Mouse (Mus musculus) lung, postnatal 0 days (tissue): ENCODE data around the gene 4930426L09Rik. TPM values are rescaled to one million over a fixed set of nuclear protein-coding genes. Genes with fewer than 3 reads are reported as not detected.
"Not testable (repeated sequence)": the region's sequence is repeated elsewhere in the genome, so short reads cannot be mapped to it uniquely, and the experiment has no call there.

ENCODE experiments used
- ATAC-seq: fragments of 200-750 bp; cut with Nextera tagmentation; 2 replicates; pipeline ENCODE4 v1.8.0; 2017; ENCODE audit warnings: moderate library complexity
- DNase-seq: peaks from one replicate; pipeline ENCODE4 v3.0.0-alpha.2; 2016; ENCODE audit warnings: low spot score
- H3K27ac ChIP-seq: fragments of 300-500 bp; sonication (generic); 2 replicates; pipeline ENCODE4 v1.5.1; 2014; ENCODE audit warnings: antibody characterized with exemption, mild to moderate bottlenecking, low read length, mixed read lengths
- H3K27me3 ChIP-seq: fragments of 300-500 bp; sonication (generic); replicated peaks from 2 replicates; pipeline ENCODE4 v1.6.1; 2014; ENCODE audit warnings: low read length, mixed read lengths; ENCODE audit not compliant: insufficient read depth
- H3K36me3 ChIP-seq: fragments of 300-500 bp; sonication (generic); 2 replicates; pipeline ENCODE4 v1.6.1; 2014; ENCODE audit warnings: low read length, mixed read lengths; ENCODE audit not compliant: insufficient read depth
- H3K4me1 ChIP-seq: fragments of 300-500 bp; sonication (generic); 2 replicates; pipeline ENCODE4 v1.6.1; 2014; ENCODE audit warnings: antibody characterized with exemption, low read depth, low read length, mixed read lengths; ENCODE audit not compliant: insufficient read depth
- H3K4me2 ChIP-seq: fragments of 300-500 bp; sonication (generic); replicated peaks from 2 replicates; pipeline ENCODE4 v1.6.1; 2014; ENCODE audit warnings: low read depth, mild to moderate bottlenecking, low read length, moderate library complexity, mixed read lengths
- H3K4me3 ChIP-seq: fragments of 300-500 bp; sonication (generic); 2 replicates; pipeline ENCODE4 v1.5.1; 2014; ENCODE audit warnings: low read depth, low read length
- H3K9ac ChIP-seq: fragments of 300-500 bp; sonication (generic); replicated peaks from 2 replicates; pipeline ENCODE4 v1.6.1; 2014; ENCODE audit warnings: low read depth, mild to moderate bottlenecking
- H3K9me3 ChIP-seq: fragments of 300-500 bp; sonication (generic); 2 replicates; pipeline ENCODE4 v1.6.1; 2016; ENCODE audit warnings: low read length, mixed read lengths
- CTCF ChIP-seq: IDR thresholded peaks from 2 replicates; pipeline ENCODE4 v1.5.1; 2016; ENCODE audit warnings: antibody characterized with exemption, mild to moderate bottlenecking
- EP300 ChIP-seq: IDR thresholded peaks from 2 replicates; pipeline ENCODE4 v1.6.1; 2016; ENCODE audit warnings: antibody characterized with exemption, mild to moderate bottlenecking, control low read depth
- whole genome bisulfite sequencing: fragments of 180-500 bp; shearing (Covaris S2); extraction: QIAGEN DNeasy Blood & Tissue Kit; methylation state at CpG from one replicate; pipeline ENCODE4 v1.1.7; 2014; 5-methylcytosine and 5-hydroxymethylcytosine counted together
- polyA plus RNA-seq: library from polyadenylated mRNA; unstranded; fragments of >200 nt; fragmentation: Nextera tagmentation; extraction: Ambion mirVana; gene quantifications from 2 replicates; pipeline ENCODE4 v1.2.1, GENCODE M21; 2015

Gene 4930426L09Rik
- polyA plus RNA-seq, 1 experiment from 2014 or later = 0.55 TPM

- H3K27me3 ChIP-seq = no peaks in the 10 kb centered on the region; the same call in none of the 2 replicates
- DNase-seq (peak; percentile 52), ATAC-seq (peak; percentile 65)
- TF ChIP-seq CTCF (no peak), EP300 (no peak)
- H3K36me3 ChIP-seq = no peaks in the 10 kb centered on the region
- peak overlapping the region; percentile 78 for H3K27ac ChIP-seq
- peaks cover 5% of the 10 kb centered on the region; the same call in 1 of the 2 replicates for H3K4me1 ChIP-seq
- peak overlapping the region; percentile 80 for H3K4me3 ChIP-seq
- H3K9me3 ChIP-seq = no peaks in the 10 kb centered on the region
- H3K4me2 ChIP-seq = peak overlapping the region; percentile 95
- 1% methylated on average over 36 of the region's 46 CpGs for WGBS
- H3K9ac ChIP-seq = peak overlapping the region; percentile 65
These were observed 664 bp upstream of the 4930426L09Rik start for GRCm38 (mm10) chr2:18997387-18997971.

GRCm38 (mm10) chr2:18999395-18999794, 1.3 kb downstream of the 4930426L09Rik start:
- no peak overlapping the region for H3K4me2 ChIP-seq
- no peak overlapping the region for H3K9ac ChIP-seq
- no peak overlapping the region for H3K4me3 ChIP-seq
- TF ChIP-seq CTCF (no peak), EP300 (no peak)
- H3K9me3 ChIP-seq = no peaks in the 10 kb centered on the region
- no peaks in the 10 kb centered on the region for H3K36me3 ChIP-seq
- peaks cover 5% of the 10 kb centered on the region; the same call in 1 of the 2 replicates for H3K4me1 ChIP-seq
- H3K27me3 ChIP-seq = no peaks in the 10 kb centered on the region; the same call in none of the 2 replicates
- DNase-seq (no peak), ATAC-seq (no peak)
- 89% methylated on average over 2 of the region's 2 CpGs for WGBS
- no peak overlapping the region for H3K27ac ChIP-seq

GRCm38 (mm10) chr2:19004801-19005200, 6.7 kb downstream of the 4930426L09Rik start:
- WGBS = 65% methylated on average over 10 of the region's 10 CpGs
- Histone ChIP-seq H3K4me3 (no peak overlapping the region), H3K4me1 (no peaks in the 10 kb centered on the region), H3K27me3 (no peaks in the 10 kb centered on the region; the same call in 1 of the 2 replicates), H3K9me3 (no peaks in the 10 kb centered on the region), H3K4me2 (no peak overlapping the region), H3K9ac (no peak overlapping the region), H3K27ac (no peak overlapping the region), H3K36me3 (no peaks in the 10 kb centered on the region)
- peak; percentile 36 for DNase-seq
- peak; percentile 25; the same call in 1 of the 2 replicates for ATAC-seq
- TF ChIP-seq EP300 (no peak), CTCF (no peak)

GRCm38 (mm10) chr2:19006124-19006523, 8.0 kb downstream of the 4930426L09Rik start:
- no peaks in the 10 kb centered on the region for H3K36me3 ChIP-seq
- no peaks in the 10 kb centered on the region for H3K9me3 ChIP-seq
- H3K27me3 ChIP-seq = no peaks in the 10 kb centered on the region
- DNase-seq (no peak), ATAC-seq (no peak)
- 82% methylated on average over 7 of the region's 7 CpGs for WGBS
- H3K4me1 ChIP-seq = no peaks in the 10 kb centered on the region
- TF ChIP-seq EP300 = no peak
- TF ChIP-seq CTCF = no peak
- H3K9ac ChIP-seq = no peak overlapping the region
- H3K4me3 ChIP-seq = no peak overlapping the region
- H3K4me2 ChIP-seq = no peak overlapping the region
- no peak overlapping the region for H3K27ac ChIP-seq

DNA sequence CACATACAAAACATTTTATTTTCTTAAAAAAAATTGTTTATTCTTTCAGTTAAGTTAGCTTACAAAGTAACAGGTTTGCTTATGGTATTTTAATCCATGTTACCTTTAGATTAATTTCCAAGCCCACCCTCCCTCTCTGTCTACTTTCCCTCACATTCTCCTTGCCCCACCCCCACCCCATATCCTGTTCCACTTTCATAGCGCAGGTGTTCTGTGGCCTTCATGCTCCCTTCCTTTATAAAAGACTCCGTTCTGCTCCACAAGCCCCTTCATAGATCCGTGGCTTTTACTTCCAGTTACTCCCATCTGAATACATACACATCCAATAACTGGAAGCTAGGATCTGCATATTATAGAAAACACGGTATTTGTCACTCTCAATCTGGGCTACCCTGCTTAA, 9.4 kb downstream of the 4930426L09Rik start:
- Histone ChIP-seq H3K4me3 (no peak overlapping the region), H3K27ac (no peak overlapping the region), H3K9me3 (no peaks in the 10 kb centered on the region), H3K4me2 (no peak overlapping the region), H3K4me1 (no peaks in the 10 kb centered on the region), H3K27me3 (no peaks in the 10 kb centered on the region), H3K36me3 (no peaks in the 10 kb centered on the region), H3K9ac (no peak overlapping the region)
- TF ChIP-seq EP300 (no peak), CTCF (no peak)
- ATAC-seq (no peak), DNase-seq (no peak)
- 68% methylated on average over 4 of the region's 4 CpGs for WGBS

- H3K9ac ChIP-seq, H3K4me2 ChIP-seq, H3K4me1 ChIP-seq, H3K27ac ChIP-seq, DNase-seq, H3K4me3 ChIP-seq, ATAC-seq, H3K36me3 ChIP-seq, H3K9me3 ChIP-seq, H3K27me3 ChIP-seq: not testable (repeated sequence)
- 75% methylated on average over 1 of the region's 1 CpGs for WGBS
These were observed 12.4 kb downstream of the 4930426L09Rik start for GRCm38 (mm10) chr2:19010541-19010940.

DNA sequence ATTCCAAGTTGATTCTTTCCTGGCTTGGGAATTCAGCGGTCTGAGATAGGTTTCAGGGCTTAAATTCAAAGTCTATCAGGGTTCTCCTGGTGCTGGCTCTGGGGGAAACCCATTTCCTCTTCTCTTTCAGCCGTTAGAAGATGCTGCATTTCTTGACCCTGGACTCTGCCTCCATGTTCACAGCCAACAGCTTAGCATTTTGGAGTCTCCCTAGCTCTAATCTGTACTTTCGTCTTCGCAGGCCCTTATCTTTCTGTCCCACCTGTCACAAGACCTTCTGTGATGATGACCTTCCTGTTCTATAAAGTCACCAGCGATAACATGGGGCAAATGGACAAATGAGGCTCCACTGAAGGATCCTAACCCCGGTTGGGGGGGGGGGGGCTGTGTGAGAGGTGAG, 13.3 kb downstream of the 4930426L09Rik start:
- Histone ChIP-seq H3K4me1 (no peaks in the 10 kb centered on the region), H3K36me3 (no peaks in the 10 kb centered on the region), H3K27me3 (no peaks in the 10 kb centered on the region), H3K4me2 (no peak overlapping the region), H3K9ac (no peak overlapping the region), H3K9me3 (no peaks in the 10 kb centered on the region), H3K4me3 (no peak overlapping the region), H3K27ac (no peak overlapping the region)
- DNase-seq (no peak), ATAC-seq (no peak)
- TF ChIP-seq CTCF = no peak
- TF ChIP-seq EP300 = no peak
- 55% methylated on average over 6 of the region's 6 CpGs for WGBS
